Mouse (Mus musculus): ENCODE results near the gene Crip2. TPM values are rescaled to one million over a fixed set of nuclear protein-coding genes. Genes with fewer than 3 reads are reported as not detected.

Crip2 gene
- total RNA-seq (2014; fragmentation: Nextera tagmentation) (3.9 TPM in 1 of 2 replicates, not detected in the other), total RNA-seq (2017) (1.3 and 1.8 TPM in 2 replicates), polyA plus RNA-seq (2012) (9.5 and 9.6 TPM in 2 replicates)

- peaks cover 16% of the 10 kb centered on the region for H3K9me3 ChIP-seq (replicated peaks)
- no peak for TF ChIP-seq TAL1 (conservative IDR thresholded peaks at IDR 0.05; ENCODE audit: low read depth, low read length)
- no peak for TF ChIP-seq POLR2AphosphoS5 (IDR thresholded peaks at IDR 0.05; ENCODE audit: insufficient replicate concordance, low read depth, low read length)
- TF ChIP-seq GATA1 (IDR thresholded peaks at IDR 0.05; ENCODE audit: borderline replicate concordance, low read length): no peak
- no peak for TF ChIP-seq GATA2 (IDR thresholded peaks at IDR 0.05; ENCODE audit: borderline replicate concordance, low read depth, low read length)
- no peak for TF ChIP-seq CTCF (IDR thresholded peaks at IDR 0.05; ENCODE audit: low read depth, low read length)
- peak within 1 kb of the TSS; percentile 70 for H3K4me3 ChIP-seq (ENCODE audit: low read depth, low read length)
- H3K4me1 ChIP-seq (ENCODE audit: insufficient read depth, low read depth, low read length): peaks cover 57% of the 10 kb centered on the region
- peaks cover 46% of the 10 kb centered on the region for H3K27me3 ChIP-seq (ENCODE audit: insufficient read depth, low read length)
- peaks cover 56% of the 10 kb centered on the region for H3K36me3 ChIP-seq (replicated peaks)
- ATAC-seq (ENCODE audit: extremely low read depth, insufficient number of reproducible peaks, low FRiP score, poor library complexity, severe bottlenecking) (peak; percentile 54), DNase-seq (ENCODE audit: low spot score) (peak; percentile 87)
Measured at GRCm38 (mm10) chr12:113139908-113140615, at the start of gene Crip2. TSS of gene Crip2 (plus strand) at chr12:113140236.

GRCm38 (mm10) chr12:113097040-113097439 lies 43.0 kb upstream of the Crip2 start:
- peak overlapping the region; percentile 78; the same call in 1 of the 2 replicates for H3K4me3 ChIP-seq (ENCODE audit: low read depth, low read length)
- DNase-seq (ENCODE audit: low spot score) (no peak), ATAC-seq (ENCODE audit: extremely low read depth, insufficient number of reproducible peaks, low FRiP score, poor library complexity, severe bottlenecking) (no peak)
- H3K27me3 ChIP-seq (ENCODE audit: insufficient read depth, low read length): peaks cover 35% of the 10 kb centered on the region
- H3K36me3 ChIP-seq (replicated peaks): peaks cover 32% of the 10 kb centered on the region
- no peak for TF ChIP-seq CTCF (IDR thresholded peaks at IDR 0.05; ENCODE audit: low read depth, low read length)
- no peak for TF ChIP-seq POLR2AphosphoS5 (IDR thresholded peaks at IDR 0.05; ENCODE audit: insufficient replicate concordance, low read depth, low read length)
- no peak for TF ChIP-seq GATA2 (IDR thresholded peaks at IDR 0.05; ENCODE audit: borderline replicate concordance, low read depth, low read length)
- TF ChIP-seq GATA1 (IDR thresholded peaks at IDR 0.05; ENCODE audit: borderline replicate concordance, low read length): no peak
- TF ChIP-seq TAL1 (conservative IDR thresholded peaks at IDR 0.05; ENCODE audit: low read depth, low read length): no peak
- H3K4me1 ChIP-seq (ENCODE audit: insufficient read depth, low read depth, low read length): peaks cover 44% of the 10 kb centered on the region
- no peaks in the 10 kb centered on the region for H3K9me3 ChIP-seq (replicated peaks)

GRCm38 (mm10) chr12:113097749-113098281 lies 42.2 kb upstream of the Crip2 start, which contains the start of gene Mta1:
TSS of gene Mta1 (plus strand) at chr12:113098278.
- no peak for TF ChIP-seq GATA1 (IDR thresholded peaks at IDR 0.05; ENCODE audit: borderline replicate concordance, low read length)
- TF ChIP-seq GATA2 (IDR thresholded peaks at IDR 0.05; ENCODE audit: borderline replicate concordance, low read depth, low read length): no peak
- no peak for TF ChIP-seq POLR2AphosphoS5 (IDR thresholded peaks at IDR 0.05; ENCODE audit: insufficient replicate concordance, low read depth, low read length)
- TF ChIP-seq TAL1 (conservative IDR thresholded peaks at IDR 0.05; ENCODE audit: low read depth, low read length): no peak
- no peak for TF ChIP-seq CTCF (IDR thresholded peaks at IDR 0.05; ENCODE audit: low read depth, low read length)
- Histone ChIP-seq H3K27me3 (ENCODE audit: insufficient read depth, low read length) (peaks cover 31% of the 10 kb centered on the region), H3K36me3 (replicated peaks) (peaks cover 39% of the 10 kb centered on the region), H3K4me1 (ENCODE audit: insufficient read depth, low read depth, low read length) (peaks cover 52% of the 10 kb centered on the region), H3K4me3 (ENCODE audit: low read depth, low read length) (peak within 1 kb of the TSS; percentile 78), H3K9me3 (replicated peaks) (no peaks in the 10 kb centered on the region)
- no peak; the same call in 1 of the 2 replicates for ATAC-seq (ENCODE audit: extremely low read depth, insufficient number of reproducible peaks, low FRiP score, poor library complexity, severe bottlenecking)
- peak; percentile 91 for DNase-seq (ENCODE audit: low spot score)

GRCm38 (mm10) chr12:113098530-113099151 lies 41.4 kb upstream of the Crip2 start:
- peak; percentile 70 for DNase-seq (ENCODE audit: low spot score)
- peaks cover 60% of the 10 kb centered on the region for H3K4me1 ChIP-seq (ENCODE audit: insufficient read depth, low read depth, low read length)
- H3K9me3 ChIP-seq (replicated peaks): no peaks in the 10 kb centered on the region
- TF ChIP-seq CTCF (IDR thresholded peaks at IDR 0.05; ENCODE audit: low read depth, low read length) (no peak), POLR2AphosphoS5 (IDR thresholded peaks at IDR 0.05; ENCODE audit: insufficient replicate concordance, low read depth, low read length) (no peak), GATA1 (IDR thresholded peaks at IDR 0.05; ENCODE audit: borderline replicate concordance, low read length) (no peak), GATA2 (IDR thresholded peaks at IDR 0.05; ENCODE audit: borderline replicate concordance, low read depth, low read length) (no peak), TAL1 (conservative IDR thresholded peaks at IDR 0.05; ENCODE audit: low read depth, low read length) (no peak)
- peaks cover 27% of the 10 kb centered on the region for H3K27me3 ChIP-seq (ENCODE audit: insufficient read depth, low read length)
- peaks cover 48% of the 10 kb centered on the region for H3K36me3 ChIP-seq (replicated peaks)
- H3K4me3 ChIP-seq (ENCODE audit: low read depth, low read length): peak overlapping the region; percentile 78
- no peak for ATAC-seq (ENCODE audit: extremely low read depth, insufficient number of reproducible peaks, low FRiP score, poor library complexity, severe bottlenecking)

GRCm38 (mm10) chr12:113099470-113100237 lies 40.4 kb upstream of the Crip2 start:
- Histone ChIP-seq H3K4me3 (ENCODE audit: low read depth, low read length) (peak overlapping the region; percentile 78), H3K9me3 (replicated peaks) (0 out of 2 replicates have a peak, but pooled peaks cover 5% of the 10 kb centered on the region), H3K4me1 (ENCODE audit: insufficient read depth, low read depth, low read length) (peaks cover 70% of the 10 kb centered on the region), H3K27me3 (ENCODE audit: insufficient read depth, low read length) (peaks cover 27% of the 10 kb centered on the region), H3K36me3 (replicated peaks) (peaks cover 58% of the 10 kb centered on the region)
- TF ChIP-seq CTCF (IDR thresholded peaks at IDR 0.05; ENCODE audit: low read depth, low read length) (no peak), TAL1 (conservative IDR thresholded peaks at IDR 0.05; ENCODE audit: low read depth, low read length) (no peak), GATA2 (IDR thresholded peaks at IDR 0.05; ENCODE audit: borderline replicate concordance, low read depth, low read length) (no peak), GATA1 (IDR thresholded peaks at IDR 0.05; ENCODE audit: borderline replicate concordance, low read length) (no peak), POLR2AphosphoS5 (IDR thresholded peaks at IDR 0.05; ENCODE audit: insufficient replicate concordance, low read depth, low read length) (no peak)
- peak; percentile 11; the same call in 1 of the 2 replicates for ATAC-seq (ENCODE audit: extremely low read depth, insufficient number of reproducible peaks, low FRiP score, poor library complexity, severe bottlenecking)
- peak; percentile 66 for DNase-seq (ENCODE audit: low spot score)
